Mouse (Mus musculus): ENCODE data around the gene Insl5. TPM values are rescaled to one million over a fixed set of nuclear protein-coding genes. Genes with fewer than 3 reads are reported as not detected.

The Insl5 gene
- polyA plus RNA-seq, 3 experiments from 2014 or later: not detected

DNA sequence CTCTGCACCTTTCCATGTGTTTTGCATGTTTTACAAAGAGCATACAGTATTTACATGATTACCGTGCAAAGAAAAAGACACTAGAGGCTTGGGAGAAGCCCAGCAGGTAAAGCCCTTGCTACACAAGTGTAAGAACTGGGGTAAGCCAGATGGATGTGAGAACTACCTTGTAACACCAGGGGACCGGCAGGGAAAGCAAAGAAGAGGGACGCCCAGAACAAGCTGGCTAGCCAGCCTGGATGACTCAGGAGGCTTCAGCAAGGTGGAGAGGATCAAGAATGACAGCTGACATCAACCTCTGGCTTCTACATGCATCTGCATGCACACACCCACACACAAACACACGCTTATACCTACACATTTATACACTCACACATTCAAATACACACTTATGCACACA is 36.6 kb downstream of the Insl5 start:
- ATAC-seq: no peak

DNA sequence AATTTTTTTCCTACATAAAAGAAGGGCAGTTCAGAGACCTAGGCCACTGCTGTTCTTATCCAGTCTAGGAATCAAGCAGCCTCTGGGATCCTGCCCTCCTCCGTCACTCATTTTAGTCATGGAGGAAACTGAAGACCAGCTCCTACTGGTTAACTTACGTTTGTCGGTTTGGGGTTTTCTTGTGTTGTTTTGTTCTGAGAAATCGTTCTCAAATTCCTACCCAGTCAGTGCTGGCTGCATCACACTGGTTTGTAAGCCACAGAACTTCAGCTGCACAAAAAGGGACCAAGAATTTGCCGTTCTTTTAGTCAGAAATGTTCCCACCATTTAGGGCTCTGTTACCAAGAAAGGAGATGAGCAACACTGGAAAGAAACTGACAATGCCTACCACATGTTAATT is 37.3 kb downstream of the Insl5 start:
- peak; percentile 26 for ATAC-seq

DNA sequence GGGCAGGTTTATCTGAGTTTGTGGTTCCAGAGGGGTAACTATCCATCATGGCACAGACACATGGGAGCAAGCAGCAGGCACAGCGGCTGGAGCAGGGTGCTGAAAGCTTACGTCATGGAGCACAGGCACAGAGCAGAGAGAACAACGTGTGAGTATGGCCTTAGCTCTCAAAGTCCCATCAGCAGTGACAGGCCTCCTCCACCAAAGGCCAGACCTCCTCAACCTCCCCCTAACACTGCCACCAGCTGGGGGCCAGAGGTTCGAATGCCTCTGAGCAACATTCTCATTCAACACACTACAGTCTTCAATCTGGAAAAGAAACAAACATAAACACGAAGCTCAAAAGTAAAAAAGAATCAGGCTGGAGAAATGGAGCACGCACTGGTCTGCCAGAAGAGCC is 38.1 kb downstream of the Insl5 start:
- ATAC-seq: no peak

DNA sequence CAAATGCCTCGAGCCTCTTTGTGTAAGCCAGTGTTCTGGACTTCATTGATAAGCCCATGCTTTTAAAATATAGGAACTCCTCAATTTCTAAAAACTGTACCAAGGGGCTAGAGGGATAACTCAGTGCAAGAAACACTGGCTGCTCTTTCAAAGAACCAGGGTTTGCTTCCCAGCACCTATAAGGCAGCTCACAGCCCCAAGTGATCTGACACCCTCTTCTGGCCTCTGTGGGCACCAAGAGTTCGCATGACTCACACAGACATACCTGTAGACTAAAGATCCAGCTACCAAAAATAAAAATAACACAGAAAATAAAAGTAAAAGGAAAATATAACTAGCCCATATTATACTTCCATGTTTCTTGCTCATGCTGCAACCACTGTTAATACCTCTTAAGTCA is 38.9 kb downstream of the Insl5 start:
- no peak for ATAC-seq

DNA sequence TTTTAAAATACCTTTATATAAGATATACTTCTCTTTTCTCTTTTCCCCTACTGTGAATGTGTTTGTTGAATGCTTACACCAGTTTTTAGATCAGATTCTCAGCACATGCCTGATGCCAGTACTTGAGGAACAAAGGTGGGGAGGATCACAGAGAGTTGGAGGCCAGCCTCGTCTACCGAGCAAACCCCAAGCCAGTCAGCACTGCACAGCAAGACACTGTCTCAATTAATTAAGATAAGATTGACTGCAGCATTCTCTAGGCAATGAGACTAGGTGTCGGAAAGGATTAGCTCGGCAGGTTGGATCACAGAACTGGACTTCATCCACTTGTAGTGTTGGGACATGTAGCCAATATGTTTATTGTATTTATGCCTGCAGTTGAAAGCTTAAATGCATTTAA is 39.3 kb downstream of the Insl5 start:
- no peak for ATAC-seq

DNA sequence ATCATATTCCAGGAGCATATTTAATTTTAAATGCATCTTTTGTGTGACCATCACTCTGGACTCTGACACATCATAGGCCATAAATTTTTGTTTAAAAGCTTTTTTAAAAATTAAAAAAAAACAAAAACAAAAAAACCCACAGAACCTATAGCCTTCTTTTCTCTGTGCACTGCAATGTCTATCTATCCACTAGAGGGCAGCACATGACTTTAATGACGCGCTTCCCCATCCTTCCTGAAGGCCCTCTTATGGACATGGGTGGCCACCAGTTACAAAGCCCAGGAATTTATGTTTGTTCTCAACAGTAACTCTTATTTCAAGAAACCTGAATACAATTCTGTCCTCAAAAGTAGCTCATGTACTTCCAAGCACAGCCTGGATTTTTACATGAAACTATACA is 39.7 kb downstream of the Insl5 start:
- ATAC-seq: peak; percentile 74

DNA sequence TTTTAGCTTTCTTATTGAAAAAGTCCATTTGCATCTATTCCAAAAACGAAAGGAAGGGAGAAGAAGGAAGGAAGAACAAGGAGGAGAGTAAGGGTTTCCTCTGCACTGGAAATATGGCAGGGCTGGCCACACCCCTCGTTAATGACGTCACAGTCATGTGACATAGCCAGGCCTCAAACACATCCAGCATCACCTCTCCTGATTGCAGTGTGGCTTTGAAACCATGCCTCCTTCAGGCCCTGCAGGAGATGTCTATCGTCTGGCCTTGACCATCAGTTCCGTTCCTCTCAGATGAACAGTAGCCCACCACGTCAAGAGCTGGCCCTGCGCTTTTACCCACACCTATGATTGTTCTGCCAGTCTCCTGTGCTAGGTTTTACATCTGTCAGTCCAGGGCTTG is 40.5 kb downstream of the Insl5 start:
- ATAC-seq: no peak

DNA sequence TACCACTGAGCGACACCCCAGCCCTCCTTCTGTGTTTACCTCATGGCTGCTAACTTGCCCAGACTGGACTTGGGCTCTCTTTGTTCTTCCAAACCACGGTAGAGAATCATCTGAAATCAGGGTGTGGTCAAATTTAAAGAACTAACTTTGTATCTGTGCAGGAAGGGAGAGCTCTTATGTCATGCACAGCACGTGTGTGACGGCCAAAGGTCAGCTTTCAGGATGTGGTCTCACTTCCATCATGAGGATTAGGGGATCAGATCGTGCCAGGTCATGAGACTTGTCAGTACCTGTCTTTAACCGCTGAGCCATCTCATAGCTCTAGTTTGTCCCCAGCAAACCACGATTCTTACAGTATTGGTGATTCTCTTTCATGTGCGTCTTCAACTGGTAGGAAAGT is 44.9 kb downstream of the Insl5 start:
- ATAC-seq: no peak

DNA sequence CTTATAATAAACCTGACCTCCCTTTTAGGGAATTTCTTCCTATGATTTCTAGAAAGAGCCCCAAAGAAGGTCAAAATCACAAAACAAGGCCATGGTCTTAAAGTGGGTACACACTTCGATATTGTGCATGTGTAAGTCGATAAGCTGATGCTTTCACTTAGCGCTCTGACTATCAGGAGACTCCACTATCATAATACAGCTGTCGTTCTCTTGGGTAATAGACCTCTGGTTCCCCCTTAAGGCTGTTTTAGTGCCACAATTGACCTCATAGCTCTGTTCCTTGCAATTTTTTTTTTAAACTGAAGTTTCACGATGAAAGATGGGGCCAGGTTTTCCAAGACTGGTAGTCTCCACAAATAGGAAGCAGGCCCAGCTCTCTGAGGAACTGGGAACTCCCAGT is 47.3 kb downstream of the Insl5 start:
- ATAC-seq: peak; percentile 54

DNA sequence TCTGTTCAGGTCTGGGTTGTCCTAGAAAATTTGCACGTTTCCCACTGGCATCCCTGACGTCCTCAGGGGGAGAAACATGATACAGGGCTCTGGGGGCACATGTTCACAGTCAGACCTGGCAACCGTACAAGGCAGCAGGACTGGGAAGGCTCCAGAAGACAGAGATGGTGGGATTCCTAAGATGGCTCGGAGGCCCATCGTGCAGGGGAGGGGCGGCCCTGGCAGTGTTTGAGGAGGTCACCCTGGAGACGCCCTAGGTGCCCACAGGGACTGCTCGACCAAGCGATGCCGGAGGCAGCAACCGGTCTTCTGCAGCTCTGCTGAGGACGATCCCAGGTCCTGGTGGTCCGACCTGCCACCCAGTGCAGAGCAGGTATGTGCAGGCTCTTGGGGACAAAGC is 48.2 kb downstream of the Insl5 start, which contains the start of gene Tctex1d1:
Gene Tctex1d1, plus strand, starts transcription at position 167 of the 400 bp plus-strand sequence.
- ATAC-seq: no peak

DNA sequence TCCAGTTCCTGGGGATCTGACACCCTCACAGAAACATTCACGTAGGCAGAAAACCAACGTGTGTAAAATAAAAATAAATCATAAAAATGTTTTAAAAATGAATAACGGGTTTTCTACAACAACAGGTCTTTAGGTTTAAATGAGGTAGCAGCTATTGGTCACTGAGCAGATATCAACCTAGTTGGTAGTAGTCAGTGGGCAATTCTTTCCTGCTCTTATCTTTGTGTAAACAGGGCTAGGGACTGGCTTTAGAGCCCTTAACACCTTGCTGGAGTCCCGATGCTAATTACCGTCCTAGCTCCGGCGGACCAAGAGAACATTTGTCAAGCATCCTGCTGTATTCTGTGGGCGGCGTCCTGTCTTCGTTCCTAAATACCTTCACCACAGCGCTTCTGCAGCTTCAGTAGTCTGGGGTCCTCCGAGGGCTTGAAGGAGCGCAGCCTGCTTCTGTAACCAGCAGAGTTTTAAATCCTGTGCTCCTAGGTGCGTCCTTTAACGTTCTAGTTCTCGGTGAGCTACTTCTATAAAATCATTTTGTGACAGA is 48.8 kb downstream of the Insl5 start:
- ATAC-seq: no peak

DNA sequence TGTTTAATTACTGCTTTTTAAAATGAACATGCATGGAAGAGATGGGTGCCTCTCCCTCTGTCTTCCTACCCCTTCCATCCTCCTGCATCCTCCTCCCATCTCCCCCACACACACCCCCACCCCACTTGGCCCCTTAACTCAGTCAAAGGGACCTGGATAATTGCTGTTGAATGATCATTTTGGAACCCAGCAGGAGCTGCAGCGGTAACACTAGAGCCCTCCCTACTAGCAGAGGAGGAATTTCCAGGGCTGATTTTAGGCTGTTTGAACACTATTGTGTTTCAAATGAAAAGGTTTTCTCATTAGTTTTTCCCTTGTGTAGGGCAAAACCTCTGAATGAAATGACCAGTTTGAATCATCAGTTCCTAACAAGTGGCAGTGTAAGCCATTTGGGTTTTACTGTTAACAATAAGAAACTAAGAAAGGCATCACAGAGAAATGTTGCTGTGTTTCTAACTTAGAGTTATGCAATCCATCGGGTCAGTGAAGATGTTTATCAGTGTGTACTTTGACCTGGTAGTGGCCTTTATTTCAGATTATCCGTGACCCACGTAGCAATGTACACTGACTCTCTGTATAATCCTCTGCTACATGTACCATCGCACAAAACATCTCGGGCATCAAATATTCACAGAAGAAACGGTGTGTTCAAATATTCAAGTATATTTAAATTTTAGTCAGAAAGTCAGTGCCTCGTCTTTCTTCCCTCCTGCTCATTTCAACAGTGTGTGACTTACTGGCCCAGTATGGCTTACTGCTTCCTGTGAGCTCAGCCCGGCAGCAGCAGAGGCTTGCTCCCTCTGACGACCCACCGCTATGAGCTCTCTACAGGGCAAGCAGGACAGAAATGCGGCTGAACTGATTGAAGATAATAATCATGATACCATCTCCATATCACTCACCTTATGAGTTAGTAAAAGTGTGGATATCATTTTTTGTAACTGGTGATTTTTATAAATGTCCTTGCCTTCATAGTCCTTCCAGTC is 50.1 kb downstream of the Insl5 start:
- no peak for ATAC-seq

DNA sequence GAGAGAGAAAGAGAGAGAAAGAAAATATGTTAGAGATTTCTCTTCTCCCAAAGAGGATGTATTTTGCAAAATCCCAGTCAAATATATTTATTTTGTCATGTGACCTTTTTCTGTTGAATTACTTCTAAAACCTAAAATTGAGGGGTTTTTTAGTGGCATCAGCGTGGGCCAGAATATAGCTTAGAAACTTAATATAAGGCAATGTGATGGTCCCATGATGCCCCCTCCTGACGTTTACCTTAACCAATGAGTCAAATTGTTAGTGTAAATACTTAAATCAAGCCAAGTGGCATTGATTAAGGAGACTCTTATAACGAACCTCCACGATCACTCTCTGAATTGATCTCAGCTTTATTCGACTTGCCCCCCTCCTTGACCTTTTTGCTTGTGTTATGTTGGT is 52.5 kb downstream of the Insl5 start:
- ATAC-seq: no peak

DNA sequence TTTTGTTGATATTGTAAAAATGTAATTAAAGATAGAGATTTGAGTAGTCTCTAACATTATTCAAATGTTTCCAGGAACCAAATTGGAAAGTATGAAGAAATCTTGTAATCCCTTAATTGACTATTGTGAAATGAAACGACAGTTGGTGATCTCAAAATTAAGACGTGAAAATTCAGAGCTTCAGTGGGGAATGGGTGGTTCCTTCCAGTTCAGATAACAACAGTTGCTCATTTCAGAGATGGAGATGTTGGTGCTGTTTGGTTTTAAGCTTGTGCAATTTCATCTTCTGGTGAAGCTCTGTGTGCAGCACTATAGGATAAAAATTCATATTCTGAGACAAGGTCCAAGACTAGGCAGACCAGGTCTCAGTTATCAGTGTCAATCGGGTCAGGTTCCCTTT is 54.6 kb downstream of the Insl5 start:
- no peak for ATAC-seq

DNA sequence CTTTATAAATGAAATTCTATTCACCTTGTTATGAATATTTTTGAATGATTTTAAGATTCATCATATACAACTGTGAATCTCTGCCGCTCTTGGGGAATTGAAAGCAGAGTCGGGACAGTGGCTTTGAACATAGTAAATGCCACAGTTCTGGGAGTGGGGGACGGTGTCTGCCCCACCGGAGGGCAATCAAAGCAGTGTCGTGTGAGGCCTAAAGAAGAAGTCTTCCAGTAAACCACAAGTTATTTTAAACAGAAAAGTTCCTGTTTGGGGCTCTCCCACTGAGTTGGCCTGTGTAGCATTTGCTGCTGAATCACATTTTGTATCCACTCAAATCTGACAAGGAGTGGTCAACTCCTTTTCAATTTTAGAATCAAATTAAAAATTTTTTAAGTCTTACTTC is 55.5 kb downstream of the Insl5 start:
- no peak for ATAC-seq

DNA sequence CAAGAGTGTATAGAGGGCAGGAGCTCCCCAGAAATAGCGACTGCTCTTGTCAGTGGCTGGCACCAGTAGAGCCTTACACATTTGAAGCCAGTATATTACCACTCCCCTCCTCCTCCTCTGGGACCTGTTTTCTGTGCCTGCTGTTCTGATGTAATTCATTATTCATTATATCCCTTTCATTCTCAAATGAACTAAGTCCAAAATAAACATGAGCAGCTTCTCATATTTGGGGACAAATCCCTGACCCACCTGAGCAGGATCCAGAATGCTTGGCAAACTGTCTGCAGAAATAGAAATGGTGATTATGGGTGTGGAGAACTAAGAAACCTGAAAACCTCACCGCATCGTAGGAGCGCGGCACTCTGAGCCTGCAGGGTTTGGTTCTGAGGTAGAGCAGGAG is 57.0 kb downstream of the Insl5 start:
- ATAC-seq: no peak

Other genes starting within 250 kb of the Insl5 start
- under 1 TPM in 1 of 3 experiments, not detected in 2; 0.58 TPM for gene Tctex1d1, start 48.2 kb downstream of the Insl5 start, polyA plus RNA-seq (2017; shearing (Covaris generic))
- gene Mier1, start 87.5 kb upstream of the Insl5 start, polyA plus RNA-seq (2017; shearing (Covaris generic)): 10 to 100 TPM; 67.5 to 88.1 (median 83.0) TPM
- 1 to 10 TPM; 1.2 to 2.1 (median 1.4) TPM for gene Wdr78, start 87.7 kb upstream of the Insl5 start, polyA plus RNA-seq (2017; shearing (Covaris generic))
- 10 to 100 TPM; 21.1 to 24.4 (median 24.2) TPM for gene Slc35d1, start 188.3 kb upstream of the Insl5 start, polyA plus RNA-seq (2017; shearing (Covaris generic))